Mouse (Mus musculus) limb, embryonic 13.5 days (tissue): ENCODE measurements at regions not wholly inside any gene's neighbourhood (a gene's known extent, or its start where the extent isn't known, plus 50 kb on each side); places are given as distances from the start of the nearest gene placed in this dataset.

ENCODE experiments used
- ATAC-seq: fragments of 200-750 bp; cut with Nextera tagmentation; 2 replicates; pipeline ENCODE4 v1.8.0; 2017; ENCODE audit warnings: low read depth, moderate number of reproducible peaks, moderate TSS enrichment; ENCODE audit not compliant: low FRiP score
- H3K27ac ChIP-seq: fragments of 300-500 bp; sonication (generic); 2 replicates; pipeline ENCODE4 v1.5.1; 2015; ENCODE audit warnings: inconsistent platforms, mild to moderate bottlenecking, moderate library complexity
- H3K27me3 ChIP-seq: fragments of 300-500 bp; sonication (generic); 2 replicates; pipeline ENCODE4 v1.6.1; 2015; ENCODE audit warnings: mild to moderate bottlenecking, inconsistent platforms
- H3K36me3 ChIP-seq: fragments of 300-500 bp; sonication (generic); 2 replicates; pipeline ENCODE4 v1.6.1; 2015; ENCODE audit warnings: inconsistent platforms, mild to moderate bottlenecking, moderate library complexity
- H3K4me1 ChIP-seq: fragments of 300-500 bp; sonication (generic); 2 replicates; pipeline ENCODE4 v1.6.1; 2015; ENCODE audit warnings: inconsistent platforms
- H3K4me2 ChIP-seq: fragments of 300-500 bp; sonication (generic); replicated peaks from 2 replicates; pipeline ENCODE4 v1.6.1; 2015; ENCODE audit warnings: inconsistent platforms, mild to moderate bottlenecking, moderate library complexity
- H3K4me3 ChIP-seq: fragments of 300-500 bp; sonication (generic); 2 replicates; pipeline ENCODE4 v1.5.1; 2015; ENCODE audit warnings: moderate library complexity, mild to moderate bottlenecking, inconsistent platforms
- H3K9ac ChIP-seq: fragments of 300-500 bp; sonication (generic); 2 replicates; pipeline ENCODE4 v1.6.1; 2015; ENCODE audit warnings: mild to moderate bottlenecking, inconsistent platforms
- H3K9me3 ChIP-seq: fragments of 300-500 bp; sonication (generic); 2 replicates; pipeline ENCODE4 v1.6.1; 2016; ENCODE audit warnings: inconsistent platforms
- WGBS: fragments of 180-500 bp; shearing (Covaris S2); methylation state at CpG from one replicate; pipeline ENCODE4 v1.1.7; 2015; 5-methylcytosine and 5-hydroxymethylcytosine counted together

DNA sequence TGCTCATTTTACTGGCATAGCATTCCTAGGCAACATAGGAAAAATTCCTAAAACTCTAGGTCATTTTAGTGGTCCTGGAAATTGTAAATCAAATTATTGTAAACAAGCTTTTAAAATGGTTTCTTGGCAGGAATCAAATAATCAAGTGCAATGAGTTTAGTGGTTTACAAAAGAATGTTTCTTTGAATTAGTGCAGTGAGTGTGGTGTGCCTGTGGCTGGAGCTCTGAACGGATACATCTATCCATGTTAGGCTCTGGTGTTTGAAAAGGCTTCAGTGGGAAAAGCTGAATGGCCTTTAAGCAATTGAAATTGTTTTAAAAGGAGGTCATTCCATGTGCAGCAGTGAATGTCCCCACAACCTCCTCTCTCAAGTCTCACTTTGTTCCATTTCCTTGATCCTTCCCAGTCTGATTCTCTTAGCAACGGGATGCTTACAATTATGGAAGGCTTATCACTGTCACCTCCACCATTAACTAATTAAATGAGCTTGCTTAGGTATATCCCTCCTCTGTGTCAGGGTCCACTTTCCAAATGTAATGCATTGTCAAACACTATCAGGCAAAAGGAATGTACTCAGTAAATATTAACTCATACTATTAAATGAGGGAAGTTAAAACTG is 621.1 kb downstream of the Nova1 start:
- Histone ChIP-seq H3K27me3 (no peaks in the 10 kb centered on the region), H3K9ac (no peak overlapping the region), H3K27ac (no peak overlapping the region), H3K4me3 (no peak overlapping the region), H3K4me2 (no peak overlapping the region), H3K36me3 (no peaks in the 10 kb centered on the region), H3K9me3 (no peaks in the 10 kb centered on the region), H3K4me1 (no peaks in the 10 kb centered on the region)
- ATAC-seq: no peak
- 48% methylated on average over 2 of the region's 2 CpGs for WGBS

DNA sequence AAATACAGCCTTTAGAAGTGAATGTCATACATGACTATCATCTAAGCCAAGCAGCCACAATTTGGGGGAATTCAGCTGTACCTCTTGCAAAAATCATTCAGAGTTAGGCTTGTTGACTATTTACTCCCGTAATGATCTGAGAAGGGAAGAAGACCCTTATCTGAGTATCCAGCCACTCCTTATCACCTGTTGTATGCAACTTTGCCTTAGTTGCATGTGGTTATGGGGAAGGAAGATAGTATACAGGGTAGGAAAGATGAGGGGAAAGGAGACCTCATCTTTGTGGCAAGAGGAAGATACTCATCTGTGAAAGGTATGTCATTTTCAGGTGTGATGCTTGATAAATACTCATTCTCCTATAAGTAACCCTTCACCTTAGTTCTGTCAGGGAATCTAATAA is 624.6 kb downstream of the Nova1 start:
- no peak overlapping the region for H3K4me2 ChIP-seq
- no peaks in the 10 kb centered on the region for H3K4me1 ChIP-seq
- ATAC-seq: no peak
- WGBS: 88% methylated on average over 1 of the region's 1 CpGs
- no peak overlapping the region for H3K9ac ChIP-seq
- no peak overlapping the region for H3K27ac ChIP-seq
- no peaks in the 10 kb centered on the region for H3K27me3 ChIP-seq
- H3K9me3 ChIP-seq: no peaks in the 10 kb centered on the region
- no peak overlapping the region for H3K4me3 ChIP-seq
- no peaks in the 10 kb centered on the region for H3K36me3 ChIP-seq
